Comparison of ENCODE assay signal across 10 mouse cellular contexts in the genomic region with DNA sequence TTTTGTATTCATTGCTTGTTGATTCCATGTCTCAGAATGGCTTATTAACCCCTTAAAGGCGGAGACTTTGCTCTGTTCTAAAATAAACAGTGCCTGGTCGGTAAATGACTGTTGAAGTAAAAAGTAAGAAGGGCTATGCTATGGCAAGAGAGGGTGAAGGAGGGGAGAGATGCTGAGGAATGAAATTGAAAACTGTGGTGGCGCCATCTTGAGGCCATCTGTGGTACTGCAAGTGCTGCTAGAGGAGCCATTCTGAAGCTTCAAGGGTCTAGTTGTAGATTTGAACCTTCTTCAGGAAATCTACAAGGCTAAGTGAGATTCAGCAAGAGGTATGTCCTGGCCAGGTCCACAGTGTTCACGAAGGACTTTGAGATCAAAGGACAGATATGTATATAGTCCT. TPM values are rescaled to one million over a fixed set of nuclear protein-coding genes. Genes with fewer than 3 reads are reported as not detected.
DNase-seq lines count a peak whose midpoint lies in the region; ATAC-seq and TF ChIP-seq lines count a peak whose summit lies in the region.
"Had no signal": no experiment of that assay in that cellular context is flagged by ENCODE, and none has a peak within 500 bp of the region (broad histone marks: within the 10 kb centered on the region; RNA-seq: fewer than 3 reads in every experiment).

No protein-coding gene starts in this region.

- peaks cover 20% of the 10 kb centered on the region for H3K4me1 ChIP-seq in forebrain, embryonic 14.5 days (ENCODE audit: control insufficient read depth, insufficient read depth, low read length)
- peaks cover 29% of the 10 kb centered on the region for H3K4me1 ChIP-seq in forebrain, embryonic 12.5 days
- H3K4me1 ChIP-seq in lung, postnatal 0 days (ENCODE audit: insufficient read depth, low read depth, low read length): no peaks in the 10 kb centered on the region

- no peaks in the 10 kb centered on the region for H3K27me3 ChIP-seq in forebrain, embryonic 14.5 days (replicated peaks; ENCODE audit: control insufficient read depth, insufficient read depth, low read length)
- H3K27me3 ChIP-seq in forebrain, embryonic 12.5 days: peaks cover 5% of the 10 kb centered on the region
- H3K27me3 ChIP-seq in lung, postnatal 0 days (replicated peaks; ENCODE audit: insufficient read depth, low read length): no peaks in the 10 kb centered on the region

- no peaks in the 10 kb centered on the region for H3K36me3 ChIP-seq in forebrain, embryonic 14.5 days (ENCODE audit: control insufficient read depth, insufficient read depth, low read length)
- no peaks in the 10 kb centered on the region for H3K36me3 ChIP-seq in forebrain, embryonic 12.5 days (replicated peaks)
- no peaks in the 10 kb centered on the region for H3K36me3 ChIP-seq in lung, postnatal 0 days (ENCODE audit: insufficient read depth, low read length)
- H3K36me3 ChIP-seq: stomach, embryonic 15.5 days had no signal

- H3K4me3 ChIP-seq in forebrain, embryonic 14.5 days (ENCODE audit: low read depth, low read length): no peak overlapping the region
- no peak overlapping the region for H3K4me3 ChIP-seq in forebrain, embryonic 12.5 days (replicated peaks)
- no peak overlapping the region for H3K4me3 ChIP-seq in lung, postnatal 0 days (ENCODE audit: low read depth, low read length)
- H3K4me3 ChIP-seq: limb, embryonic 13.5 days; stomach, embryonic 15.5 days had no signal

- no peak overlapping the region for H3K9ac ChIP-seq in forebrain, embryonic 14.5 days (ENCODE audit: low read length)
- no peak overlapping the region for H3K9ac ChIP-seq in forebrain, embryonic 12.5 days
- H3K9ac ChIP-seq in lung, postnatal 0 days (replicated peaks; ENCODE audit: low read depth): no peak overlapping the region
- H3K9ac ChIP-seq: limb, embryonic 13.5 days; stomach, embryonic 15.5 days had no signal

- H3K27ac ChIP-seq in forebrain, embryonic 14.5 days (ENCODE audit: low read depth, low read length): no peak overlapping the region
- no peak overlapping the region for H3K27ac ChIP-seq in forebrain, embryonic 12.5 days
- H3K27ac ChIP-seq in lung, postnatal 0 days (ENCODE audit: low read length): no peak overlapping the region
- H3K27ac ChIP-seq: limb, embryonic 13.5 days; stomach, embryonic 15.5 days had no signal

- TF ChIP-seq CTCF in lung, postnatal 0 days (IDR thresholded peaks at IDR 0.05): peak; percentile 93

- no peaks in the 10 kb centered on the region for H3K9me3 ChIP-seq in forebrain, embryonic 14.5 days (replicated peaks; ENCODE audit: control insufficient read depth, low read length)
- no peaks in the 10 kb centered on the region for H3K9me3 ChIP-seq in forebrain, embryonic 12.5 days
- H3K9me3 ChIP-seq in lung, postnatal 0 days (ENCODE audit: low read length): no peaks in the 10 kb centered on the region
- H3K9me3 ChIP-seq: limb, embryonic 13.5 days; stomach, embryonic 15.5 days had no signal

- H3K4me2 ChIP-seq in forebrain, embryonic 14.5 days (ENCODE audit: low read length): no peak overlapping the region
- H3K4me2 ChIP-seq in forebrain, embryonic 12.5 days: no peak overlapping the region
- no peak overlapping the region for H3K4me2 ChIP-seq in lung, postnatal 0 days (replicated peaks; ENCODE audit: low read depth, low read length)
- H3K4me2 ChIP-seq: limb, embryonic 13.5 days; stomach, embryonic 15.5 days had no signal

- ATAC-seq in forebrain, embryonic 14.5 days: no peak
- no peak for ATAC-seq in forebrain, embryonic 12.5 days (ENCODE audit: low FRiP score)
- no peak for ATAC-seq in lung, postnatal 0 days

- DNase-seq in forebrain, embryonic 14.5 days (ENCODE audit: low spot score): peak; percentile 70
- DNase-seq in 3T3-L1 (ENCODE audit: low read depth, low spot score) (peak; percentile 80), adipocyte (ENCODE audit: low spot score) (peak; percentile 59)
- peak; percentile 85 for DNase-seq in embryo, embryonic 10.5 days (ENCODE audit: low spot score)
- DNase-seq in kidney, postnatal 10 days: peak; percentile 77
- peak; percentile 30 for DNase-seq in lung, postnatal 0 days (ENCODE audit: low spot score)
- peak; percentile 41 to 82 for DNase-seq in spleen, postnatal 4 days (ENCODE audit: low spot score in 2 of 2)

- WGBS in forebrain, embryonic 14.5 days: under 1% methylated on average over 4 of the region's 4 CpGs
- 3% methylated on average over 4 of the region's 4 CpGs for WGBS in forebrain, embryonic 12.5 days
- 15% methylated on average over 4 of the region's 4 CpGs for WGBS in lung, postnatal 0 days

- TF ChIP-seq EP300 in lung, postnatal 0 days (IDR thresholded peaks at IDR 0.05): no peak

RNA-seq across cellular contexts. Expression of a gene that starts 30.9 kb away (rescaled TPM):
- 4.8 and 6.0 TPM in 2 replicates for polyA plus RNA-seq in forebrain, embryonic 14.5 days (2014; fragmentation: Nextera tagmentation; extraction: Ambion mirVana)
- 7.9 and 8.8 TPM in 2 replicates for polyA plus RNA-seq in forebrain, embryonic 12.5 days (2016; fragmentation: Nextera tagmentation; extraction: Ambion mirVana)
- 1.8 and 2.2 TPM in 2 replicates for polyA plus RNA-seq in lung, postnatal 0 days (2015; fragmentation: Nextera tagmentation; extraction: Ambion mirVana)

RNA-seq across cellular contexts. Expression of a gene that starts 37.8 kb away (rescaled TPM):
- 0.63 and 1.2 TPM in 2 replicates for polyA plus RNA-seq in forebrain, embryonic 14.5 days (2014; fragmentation: Nextera tagmentation; extraction: Ambion mirVana)
- 1.5 and 1.7 TPM in 2 replicates for polyA plus RNA-seq in forebrain, embryonic 12.5 days (2016; fragmentation: Nextera tagmentation; extraction: Ambion mirVana)
- 0.08 TPM in 1 of 2 replicates, not detected in the other for polyA plus RNA-seq in lung, postnatal 0 days (2015; fragmentation: Nextera tagmentation; extraction: Ambion mirVana)
- polyA plus RNA-seq: limb, embryonic 13.5 days had no signal

RNA-seq across cellular contexts. Expression of a gene that starts 53.1 kb away (rescaled TPM):
- polyA plus RNA-seq in forebrain, embryonic 14.5 days (2014; fragmentation: Nextera tagmentation; extraction: Ambion mirVana): 14.0 and 16.5 TPM in 2 replicates
- 12.5 and 13.6 TPM in 2 replicates for polyA plus RNA-seq in forebrain, embryonic 12.5 days (2016; fragmentation: Nextera tagmentation; extraction: Ambion mirVana)
- 22.4 and 23.3 TPM in 2 replicates for polyA plus RNA-seq in lung, postnatal 0 days (2015; fragmentation: Nextera tagmentation; extraction: Ambion mirVana)

Comparison
In these comparisons a context has a peak if more than half of its experiments do, and no peak if none do; other contexts are left out.
1. DNase-seq: peak in every context shown above with its lines; median percentile 85 in embryo, embryonic 10.5 days; 80 in 3T3-L1; 77 in kidney, postnatal 10 days; 70 in forebrain, embryonic 14.5 days; 62 in spleen, postnatal 4 days; 59 in adipocyte; 30 in lung, postnatal 0 days.